Mouse (Mus musculus) thymus, adult 2 months (tissue): ENCODE data around the gene Uncx. TPM values are rescaled to one million over a fixed set of nuclear protein-coding genes. Genes with fewer than 3 reads are reported as not detected.

Experiments
- DNase-seq: peaks from one replicate; pipeline ENCODE4 v3.0.0; 2021
- H3K27ac ChIP-seq: fragments of 200-500 bp; 2 replicates; pipeline ENCODE4 v1.5.1; 2012; ENCODE audit warnings: low read length, control low read depth; ENCODE audit not compliant: control insufficient read depth, insufficient read depth
- H3K27me3 ChIP-seq: fragments of 200-500 bp; 2 replicates; pipeline ENCODE4 v1.6.1; 2012; ENCODE audit warnings: mild to moderate bottlenecking, low read length, moderate library complexity, mixed read lengths; ENCODE audit not compliant: control insufficient read depth, insufficient read depth
- H3K36me3 ChIP-seq: fragments of 200-500 bp; 2 replicates; pipeline ENCODE4 v1.6.1; 2012; ENCODE audit warnings: mild to moderate bottlenecking, low read length, moderate library complexity; ENCODE audit not compliant: control insufficient read depth, insufficient read depth
- H3K4me1 ChIP-seq: fragments of 200-500 bp; replicated peaks from 2 replicates; pipeline ENCODE4 v1.6.1; 2012; ENCODE audit warnings: low read length; ENCODE audit not compliant: control insufficient read depth, insufficient read depth
- H3K4me3 ChIP-seq: fragments of 200-500 bp; 2 replicates; pipeline ENCODE4 v1.5.1; 2012; ENCODE audit warnings: mild to moderate bottlenecking, low read length, control low read depth, moderate library complexity; ENCODE audit not compliant: control insufficient read depth, insufficient read depth
- CTCF ChIP-seq: fragments of 200-500 bp; IDR thresholded peaks from 2 replicates; pipeline ENCODE4 v1.5.1; 2012; ENCODE audit warnings: mild to moderate bottlenecking, control low read depth, low read length, moderate library complexity, borderline replicate concordance; ENCODE audit not compliant: control insufficient read depth, poor library complexity, insufficient read depth; ENCODE audit errors: extremely low read depth
- POLR2A ChIP-seq: fragments of 200-500 bp; IDR thresholded peaks from 2 replicates; pipeline ENCODE4 v1.6.1; 2012; ENCODE audit warnings: mild to moderate bottlenecking, low read length, control low read depth, moderate library complexity; ENCODE audit not compliant: control insufficient read depth, poor library complexity, insufficient read depth; ENCODE audit errors: extremely low read depth
- WGBS: fragments of 180-500 bp; shearing (Covaris S2); methylation state at CpG from one replicate; pipeline ENCODE4 v1.1.7; 2018; 5-methylcytosine and 5-hydroxymethylcytosine counted together
- polyA plus RNA-seq: library from polyadenylated mRNA; depleted of rRNA; stranded (reverse); fragments of >200 nt; gene quantifications from 2 replicates; pipeline ENCODE4 v1.2.3, GENCODE M21; 2012

Uncx gene
- polyA plus RNA-seq, 1 experiment, result 0.24 TPM

GRCm38 (mm10) chr5:139528851-139529250 lies 14.4 kb upstream of the Uncx start:
- DNase-seq, result no peak
- 71% methylated on average over 7 of the region's 7 CpGs for WGBS
- Histone ChIP-seq H3K36me3 (no peaks in the 10 kb centered on the region), H3K27me3 (no peaks in the 10 kb centered on the region; the same call in 1 of the 2 replicates), H3K4me3 (no peak overlapping the region), H3K4me1 (no peaks in the 10 kb centered on the region), H3K27ac (no peak overlapping the region)
- no peak for TF ChIP-seq CTCF
- TF ChIP-seq POLR2A, result no peak

- no peaks in the 10 kb centered on the region for H3K36me3 ChIP-seq
- DNase-seq, result no peak
- no peak overlapping the region for H3K27ac ChIP-seq
- 7% methylated on average over 34 of the region's 34 CpGs for WGBS
- H3K4me3 ChIP-seq, result no peak overlapping the region
- no peaks in the 10 kb centered on the region for H3K4me1 ChIP-seq
- peaks cover 24% of the 10 kb centered on the region for H3K27me3 ChIP-seq
- no peak for TF ChIP-seq POLR2A
Measured at GRCm38 (mm10) chr5:139535386-139535919, 7.8 kb upstream of the Uncx start.

DNA sequence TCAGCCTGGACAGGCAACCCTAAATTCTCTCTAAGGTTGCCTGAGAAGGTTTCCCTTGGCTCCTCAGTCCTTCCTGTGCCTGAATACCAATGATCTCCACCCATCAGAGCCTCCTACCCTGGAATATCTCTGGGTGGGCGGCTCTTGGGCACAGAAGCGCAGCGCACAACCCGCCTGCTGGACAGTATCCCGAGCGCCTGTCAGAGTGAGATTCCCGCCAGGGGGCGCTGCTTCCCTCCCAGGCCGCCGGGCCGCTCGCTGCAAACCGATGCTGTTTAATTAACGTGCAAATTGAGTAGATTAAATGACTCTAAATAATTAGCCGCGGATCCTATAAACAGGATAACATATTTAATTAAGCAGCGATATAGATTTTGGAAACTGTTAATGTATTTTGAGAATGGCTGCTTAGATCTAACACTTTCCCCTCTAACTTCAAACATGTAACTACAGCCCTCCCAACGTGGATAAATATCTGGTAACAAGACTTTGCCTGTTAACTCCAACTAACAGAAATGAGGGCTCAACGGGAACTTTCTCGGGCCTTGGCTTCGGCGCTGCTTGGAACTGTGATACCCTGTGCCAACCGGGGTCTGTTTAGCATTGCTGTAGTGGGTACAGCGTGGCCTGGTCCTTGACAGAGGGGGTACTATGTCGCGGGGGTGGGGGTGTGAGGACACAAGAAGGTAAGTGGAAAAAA lies 6.9 kb upstream of the Uncx start:
- H3K27ac ChIP-seq, result no peak overlapping the region
- H3K36me3 ChIP-seq, result no peaks in the 10 kb centered on the region
- WGBS, result 7% methylated on average over 26 of the region's 26 CpGs
- peak; percentile 58 for DNase-seq
- peaks cover 30% of the 10 kb centered on the region for H3K27me3 ChIP-seq
- peak; percentile 77; the same call in 1 of the 2 replicates for TF ChIP-seq CTCF
- TF ChIP-seq POLR2A, result no peak
- no peak overlapping the region for H3K4me3 ChIP-seq
- no peaks in the 10 kb centered on the region for H3K4me1 ChIP-seq

GRCm38 (mm10) chr5:139536911-139537738 lies 6.2 kb upstream of the Uncx start:
- Histone ChIP-seq H3K27ac (no peak overlapping the region), H3K4me1 (no peaks in the 10 kb centered on the region), H3K4me3 (no peak overlapping the region), H3K27me3 (peaks cover 33% of the 10 kb centered on the region), H3K36me3 (no peaks in the 10 kb centered on the region)
- no peak for TF ChIP-seq CTCF
- no peak for TF ChIP-seq POLR2A
- 28% methylated on average over 18 of the region's 18 CpGs for WGBS
- DNase-seq, result no peak

- H3K4me3 ChIP-seq, result no peak overlapping the region
- H3K27ac ChIP-seq, result no peak overlapping the region
- TF ChIP-seq POLR2A, result no peak
- no peak for TF ChIP-seq CTCF
- no peaks in the 10 kb centered on the region for H3K36me3 ChIP-seq
- WGBS, result 24% methylated on average over 3 of the region's 3 CpGs
- DNase-seq, result no peak
- peaks cover 36% of the 10 kb centered on the region for H3K27me3 ChIP-seq
- no peaks in the 10 kb centered on the region for H3K4me1 ChIP-seq
Measured at GRCm38 (mm10) chr5:139537739-139538135, 5.6 kb upstream of the Uncx start.

DNA sequence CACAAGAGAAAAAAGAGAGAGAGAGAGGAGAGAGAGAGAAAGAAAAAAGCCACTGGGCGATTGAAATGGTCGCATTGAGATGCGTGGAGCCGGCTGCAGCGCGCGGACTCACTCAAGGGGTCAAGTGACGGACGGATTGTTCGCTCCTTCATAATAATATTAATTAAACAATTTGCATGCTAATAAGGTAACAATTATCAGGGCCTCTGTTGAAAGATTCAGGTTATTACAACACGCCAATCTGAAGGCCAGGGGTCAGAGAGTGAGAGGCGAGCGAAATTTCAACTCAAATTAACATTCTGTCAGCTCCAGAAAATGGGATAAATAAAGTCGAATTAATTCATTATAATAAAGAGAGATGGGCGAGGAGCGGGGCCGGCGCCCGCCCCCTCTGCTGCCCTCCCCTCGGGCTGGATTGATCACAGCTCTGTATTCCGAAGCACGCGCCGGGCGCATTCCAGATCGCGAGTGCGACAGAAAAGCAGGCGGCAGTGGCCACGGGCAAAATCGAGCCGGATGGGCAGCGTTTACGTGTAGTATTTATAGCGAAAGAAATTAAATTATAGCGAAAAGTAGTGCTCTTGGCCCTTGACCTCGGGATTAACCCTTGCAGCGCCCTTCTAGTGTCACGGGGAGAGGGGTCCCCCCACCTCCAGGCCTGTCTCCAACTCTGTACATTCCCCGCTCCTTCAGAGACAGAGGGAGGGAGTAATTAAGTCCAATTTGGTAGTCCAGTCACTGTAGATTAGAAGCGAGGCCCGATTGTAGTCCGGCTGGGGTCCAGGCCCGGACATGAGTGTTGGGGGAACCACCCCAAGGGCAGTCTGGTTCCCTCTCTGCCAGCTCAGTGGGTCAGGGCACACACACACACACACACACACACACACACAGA lies 1.9 kb upstream of the Uncx start:
- H3K4me3 ChIP-seq, result no peak overlapping the region
- no peak for DNase-seq
- no peaks in the 10 kb centered on the region for H3K4me1 ChIP-seq
- peaks cover 45% of the 10 kb centered on the region for H3K27me3 ChIP-seq
- H3K36me3 ChIP-seq, result no peaks in the 10 kb centered on the region
- H3K27ac ChIP-seq, result no peak overlapping the region
- WGBS, result 12% methylated on average over 44 of the region's 44 CpGs
- TF ChIP-seq POLR2A, result no peak
- TF ChIP-seq CTCF, result no peak
